Mouse (Mus musculus): Measurements from ENCODE around the gene Pigs. TPM values are rescaled to one million over a fixed set of nuclear protein-coding genes. Genes with fewer than 3 reads are reported as not detected.

Gene Pigs
- total RNA-seq (2015; ENCODE audit: low replicate concordance), result 7.2 and 14.3 TPM in 2 replicates
- total RNA-seq (2017; ENCODE audit: low replicate concordance), result 3.6 and 3.9 TPM in 2 replicates

- peak; percentile 100 for ATAC-seq (replicated peaks; ENCODE audit: low FRiP score, poor library complexity, severe bottlenecking)
These were observed at the start of gene Pigs for GRCm38 (mm10) chr11:78327634-78328511. TSS of gene Pigs (plus strand) at chr11:78328415.

- ATAC-seq (replicated peaks; ENCODE audit: low FRiP score, poor library complexity, severe bottlenecking), result no peak
These were observed 49.4 kb upstream of the Pigs start for GRCm38 (mm10) chr11:78278853-78279252.

- no peak for ATAC-seq (replicated peaks; ENCODE audit: low FRiP score, poor library complexity, severe bottlenecking)
These were observed 48.6 kb upstream of the Pigs start for GRCm38 (mm10) chr11:78279586-78279985.

GRCm38 (mm10) chr11:78289146-78289763 is 39.0 kb upstream of the Pigs start:
- ATAC-seq (replicated peaks; ENCODE audit: low FRiP score, poor library complexity, severe bottlenecking), result no peak

GRCm38 (mm10) chr11:78290654-78291053 is 37.6 kb upstream of the Pigs start, which contains the start of gene BC030499:
TSS of gene BC030499 (plus strand) at chr11:78290841.
- no peak for ATAC-seq (replicated peaks; ENCODE audit: low FRiP score, poor library complexity, severe bottlenecking)

GRCm38 (mm10) chr11:78294585-78294984 is 33.6 kb upstream of the Pigs start:
- no peak for ATAC-seq (replicated peaks; ENCODE audit: low FRiP score, poor library complexity, severe bottlenecking)

GRCm38 (mm10) chr11:78300917-78301316 is 27.3 kb upstream of the Pigs start:
- ATAC-seq (replicated peaks; ENCODE audit: low FRiP score, poor library complexity, severe bottlenecking), result no peak

GRCm38 (mm10) chr11:78301357-78302084 is 26.7 kb upstream of the Pigs start, which contains the start of gene Spag5:
TSS of gene Spag5 (plus strand) at chr11:78301529.
- ATAC-seq (replicated peaks; ENCODE audit: low FRiP score, poor library complexity, severe bottlenecking), result peak; percentile 99

GRCm38 (mm10) chr11:78305272-78305671 is 22.9 kb upstream of the Pigs start:
- no peak for ATAC-seq (replicated peaks; ENCODE audit: low FRiP score, poor library complexity, severe bottlenecking)

GRCm38 (mm10) chr11:78310861-78311511 is 17.2 kb upstream of the Pigs start:
- ATAC-seq (replicated peaks; ENCODE audit: low FRiP score, poor library complexity, severe bottlenecking), result 0 out of 2 replicates have a peak, but pooled peaks have one; percentile 23

GRCm38 (mm10) chr11:78313662-78314061 is 14.6 kb upstream of the Pigs start:
- ATAC-seq (replicated peaks; ENCODE audit: low FRiP score, poor library complexity, severe bottlenecking), result no peak

- ATAC-seq (replicated peaks; ENCODE audit: low FRiP score, poor library complexity, severe bottlenecking), result no peak
These were observed 9.8 kb upstream of the Pigs start for GRCm38 (mm10) chr11:78318411-78318810.

- ATAC-seq (replicated peaks; ENCODE audit: low FRiP score, poor library complexity, severe bottlenecking), result no peak
These were observed 6.0 kb upstream of the Pigs start for GRCm38 (mm10) chr11:78322076-78322831.

GRCm38 (mm10) chr11:78322860-78323259 is 5.4 kb upstream of the Pigs start, which contains the start of gene Aldoc:
TSS of gene Aldoc (plus strand) at chr11:78322968.
- ATAC-seq (replicated peaks; ENCODE audit: low FRiP score, poor library complexity, severe bottlenecking), result peak; percentile 93

- ATAC-seq (replicated peaks; ENCODE audit: low FRiP score, poor library complexity, severe bottlenecking), result no peak
These were observed 4.0 kb upstream of the Pigs start for GRCm38 (mm10) chr11:78324000-78324785.

GRCm38 (mm10) chr11:78324965-78325364 is 3.2 kb upstream of the Pigs start:
- no peak for ATAC-seq (replicated peaks; ENCODE audit: low FRiP score, poor library complexity, severe bottlenecking)

GRCm38 (mm10) chr11:78327215-78327614 is 1.0 kb upstream of the Pigs start:
- ATAC-seq (replicated peaks; ENCODE audit: low FRiP score, poor library complexity, severe bottlenecking), result no peak

GRCm38 (mm10) chr11:78328512-78329056 is 369 bp downstream of the Pigs start:
- ATAC-seq (replicated peaks; ENCODE audit: low FRiP score, poor library complexity, severe bottlenecking), result peak; percentile 58

Measured in erythroid progenitor cell, adult 5-6 weeks (primary cell).